Mouse (Mus musculus) spleen, adult 2 months (tissue): Measurements from ENCODE around the gene Efcab5.

Experiments
- CTCF ChIP-seq: fragments of 200-500 bp; IDR thresholded peaks from 2 replicates; pipeline ENCODE4 v1.5.1; 2011; ENCODE audit warnings: mild to moderate bottlenecking, inconsistent platforms; ENCODE audit not compliant: insufficient read depth, insufficient read length, insufficient replicate concordance; ENCODE audit errors: extremely low read depth
- POLR2A ChIP-seq: fragments of 200-500 bp; IDR thresholded peaks from 2 replicates; pipeline ENCODE4 v1.6.1; 2011; ENCODE audit warnings: low read depth, low read length, inconsistent platforms

DNA sequence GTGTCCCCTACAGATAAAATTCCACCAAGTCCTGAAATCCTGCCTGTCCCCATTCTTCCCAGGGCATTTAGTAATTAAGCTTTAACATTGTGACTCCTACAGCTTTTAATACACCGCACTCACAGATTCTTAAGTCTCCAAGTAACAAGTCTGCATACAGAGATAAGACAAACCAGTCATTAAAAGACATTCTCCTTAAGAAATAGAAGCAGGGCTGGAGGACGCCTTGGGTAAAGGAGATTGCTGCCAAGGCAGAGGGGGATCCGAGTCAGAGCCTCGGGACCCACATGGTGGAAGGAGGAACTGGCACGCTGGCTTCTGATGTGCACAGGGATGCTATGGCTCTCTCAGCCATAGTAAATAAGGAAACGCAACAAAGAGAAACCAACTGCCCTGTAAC, 48.8 kb downstream of the Efcab5 start:
- TF ChIP-seq POLR2A (no peak), CTCF (no peak)
